Mouse (Mus musculus): ENCODE measurements around the gene Ifrd1. TPM values are rescaled to one million over a fixed set of nuclear protein-coding genes. Genes with fewer than 3 reads are reported as not detected.
"Not testable (repeated sequence)": the region's sequence is repeated elsewhere in the genome, so short reads cannot be mapped to it uniquely, and the experiment has no call there.

Ifrd1 gene
- polyA plus RNA-seq, 1 experiment from 2014 or later: 113 TPM

DNA sequence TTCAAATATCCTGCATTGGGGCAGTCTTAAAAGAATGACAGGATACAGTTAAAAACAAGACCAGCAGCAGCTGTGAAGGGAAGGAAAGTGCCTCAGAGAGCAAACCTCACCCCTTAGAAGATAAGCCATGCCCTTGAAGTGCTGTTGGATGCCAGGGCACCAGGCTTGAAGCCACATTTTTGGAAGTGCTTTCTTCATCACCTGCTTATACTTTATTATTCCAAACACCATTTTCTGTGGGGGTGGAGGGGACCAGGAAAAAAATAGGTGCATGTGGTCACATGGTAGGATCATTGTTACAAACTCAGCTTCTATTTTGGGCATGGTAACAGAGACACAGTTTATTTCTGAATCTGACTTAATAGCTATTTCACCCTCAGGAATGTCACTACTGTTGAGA lies 50.8 kb downstream of the Ifrd1 start:
- Histone ChIP-seq H3K27me3 (replicated peaks; ENCODE audit: control insufficient read depth, insufficient read depth, low read length) (no peaks in the 10 kb centered on the region), H3K9ac (ENCODE audit: low read depth, low read length) (no peak overlapping the region), H3K9me3 (ENCODE audit: control insufficient read depth) (no peaks in the 10 kb centered on the region), H3K4me3 (ENCODE audit: low read depth, low read length) (no peak overlapping the region), H3K27ac (ENCODE audit: low read depth, low read length) (no peak overlapping the region), H3K36me3 (ENCODE audit: control insufficient read depth, insufficient read depth) (peaks cover 10% of the 10 kb centered on the region), H3K4me2 (replicated peaks; ENCODE audit: low read depth) (no peak overlapping the region), H3K4me1 (replicated peaks; ENCODE audit: control insufficient read depth, insufficient read depth, low read length) (no peaks in the 10 kb centered on the region)
- TF ChIP-seq CTCF (IDR thresholded peaks at IDR 0.05; ENCODE audit: low read depth): no peak
- ATAC-seq: no peak

DNA sequence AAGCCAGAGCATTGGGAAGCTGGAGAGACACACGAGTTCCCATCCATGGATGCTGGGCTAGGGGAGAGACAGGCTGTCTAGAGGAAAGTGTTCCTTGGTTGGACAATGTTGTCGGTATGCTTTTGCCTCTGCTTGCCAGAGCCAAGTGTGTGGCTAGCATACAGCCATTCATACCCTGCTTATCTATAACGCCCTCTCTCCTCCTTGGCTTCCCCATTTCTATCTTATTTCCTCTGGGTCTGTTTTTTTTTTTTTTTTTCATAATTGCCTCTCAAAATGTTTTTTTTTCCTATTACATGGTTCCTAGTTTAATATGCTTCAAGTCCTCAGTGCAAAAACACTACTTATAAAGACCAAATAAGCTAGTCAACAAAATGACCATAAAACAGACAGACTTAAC lies 62.8 kb downstream of the Ifrd1 start:
- H3K9me3 ChIP-seq (ENCODE audit: control insufficient read depth): no peaks in the 10 kb centered on the region
- no peak overlapping the region for H3K27ac ChIP-seq (ENCODE audit: low read depth, low read length)
- TF ChIP-seq CTCF (IDR thresholded peaks at IDR 0.05; ENCODE audit: low read depth): no peak
- H3K4me2 ChIP-seq (replicated peaks; ENCODE audit: low read depth): no peak overlapping the region
- ATAC-seq: no peak
- H3K36me3 ChIP-seq (ENCODE audit: control insufficient read depth, insufficient read depth): no peaks in the 10 kb centered on the region
- H3K4me3 ChIP-seq (ENCODE audit: low read depth, low read length): no peak overlapping the region
- no peaks in the 10 kb centered on the region for H3K27me3 ChIP-seq (replicated peaks; ENCODE audit: control insufficient read depth, insufficient read depth, low read length)
- no peaks in the 10 kb centered on the region for H3K4me1 ChIP-seq (replicated peaks; ENCODE audit: control insufficient read depth, insufficient read depth, low read length)
- 92% methylated on average over 3 of the region's 3 CpGs for WGBS
- no peak overlapping the region for H3K9ac ChIP-seq (ENCODE audit: low read depth, low read length)

DNA sequence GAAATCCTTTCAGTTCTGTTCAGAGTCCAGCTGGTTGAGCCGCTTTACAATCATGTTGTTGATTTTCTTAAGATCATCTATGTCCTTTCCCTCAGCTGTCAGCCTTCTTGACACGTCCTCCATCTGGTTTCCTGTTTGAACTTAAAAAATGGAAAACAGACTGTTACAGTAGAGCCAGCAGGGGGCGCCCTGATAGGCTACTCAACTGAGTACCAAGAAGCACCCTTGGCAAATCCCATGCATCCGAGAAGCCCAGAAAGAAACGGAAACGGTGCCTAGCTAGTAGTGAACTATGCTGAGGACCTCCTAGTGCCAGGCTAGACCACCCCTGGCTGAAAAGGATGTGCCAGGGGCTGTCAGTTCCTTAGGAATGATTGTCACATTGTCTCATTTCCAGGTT lies 71.2 kb downstream of the Ifrd1 start:
- peak; percentile 64 for TF ChIP-seq CTCF (IDR thresholded peaks at IDR 0.05; ENCODE audit: low read depth)
- H3K27ac ChIP-seq (ENCODE audit: low read depth, low read length): no peak overlapping the region
- no peak for ATAC-seq
- H3K4me1 ChIP-seq (replicated peaks; ENCODE audit: control insufficient read depth, insufficient read depth, low read length): no peaks in the 10 kb centered on the region
- WGBS: 67% methylated on average over 6 of the region's 6 CpGs
- no peaks in the 10 kb centered on the region for H3K27me3 ChIP-seq (replicated peaks; ENCODE audit: control insufficient read depth, insufficient read depth, low read length)
- H3K9ac ChIP-seq (ENCODE audit: low read depth, low read length): no peak overlapping the region
- H3K36me3 ChIP-seq (ENCODE audit: control insufficient read depth, insufficient read depth): no peaks in the 10 kb centered on the region
- no peaks in the 10 kb centered on the region for H3K9me3 ChIP-seq (ENCODE audit: control insufficient read depth)
- no peak overlapping the region for H3K4me3 ChIP-seq (ENCODE audit: low read depth, low read length)
- no peak overlapping the region for H3K4me2 ChIP-seq (replicated peaks; ENCODE audit: low read depth)

DNA sequence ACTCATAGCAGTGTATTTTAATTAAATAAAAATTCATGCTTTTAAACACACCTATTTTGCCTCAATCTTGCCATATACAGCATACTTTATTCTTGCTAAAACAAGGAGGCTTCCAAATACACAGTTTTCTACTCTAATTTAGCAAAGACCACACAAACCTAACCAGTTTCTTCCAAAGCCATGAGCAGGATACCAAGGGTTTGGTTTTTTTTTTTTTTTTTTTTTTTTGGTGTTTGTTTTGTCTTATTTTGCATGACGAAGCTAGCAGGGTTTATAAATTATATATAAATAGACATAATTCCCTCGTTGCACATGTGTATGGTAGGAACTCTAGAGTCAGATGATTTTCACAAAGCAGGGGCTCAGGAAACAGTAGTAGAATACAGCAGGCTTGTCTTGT lies 72.1 kb downstream of the Ifrd1 start:
- Histone ChIP-seq H3K9me3 (ENCODE audit: control insufficient read depth) (no peaks in the 10 kb centered on the region), H3K4me3 (ENCODE audit: low read depth, low read length) (no peak overlapping the region), H3K36me3 (ENCODE audit: control insufficient read depth, insufficient read depth) (no peaks in the 10 kb centered on the region), H3K27me3 (replicated peaks; ENCODE audit: control insufficient read depth, insufficient read depth, low read length) (no peaks in the 10 kb centered on the region), H3K4me1 (replicated peaks; ENCODE audit: control insufficient read depth, insufficient read depth, low read length) (no peaks in the 10 kb centered on the region), H3K4me2 (replicated peaks; ENCODE audit: low read depth) (no peak overlapping the region), H3K27ac (ENCODE audit: low read depth, low read length) (no peak overlapping the region), H3K9ac (ENCODE audit: low read depth, low read length) (no peak overlapping the region)
- no peak for ATAC-seq
- no peak for TF ChIP-seq CTCF (IDR thresholded peaks at IDR 0.05; ENCODE audit: low read depth)
- WGBS: 64% methylated on average over 2 of the region's 2 CpGs

DNA sequence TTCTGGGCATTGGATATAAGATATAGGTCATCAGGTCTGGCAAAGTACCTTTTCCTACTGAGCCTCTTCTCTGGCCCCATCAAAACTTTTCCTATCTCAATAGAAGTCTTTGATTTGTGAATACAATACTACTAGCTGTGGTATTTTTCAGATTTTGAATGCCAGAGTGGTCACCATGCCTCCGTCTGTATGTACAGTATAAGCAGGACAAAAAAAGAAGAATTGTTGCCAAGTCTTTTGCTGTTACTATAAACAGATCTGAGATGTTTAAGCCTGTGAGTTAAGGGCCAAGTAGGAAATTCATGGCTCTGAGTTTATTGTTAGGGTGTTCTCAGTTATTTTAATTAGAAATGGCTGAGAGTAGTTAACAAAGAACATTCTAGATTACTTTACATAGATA lies 73.1 kb downstream of the Ifrd1 start:
- not testable (repeated sequence) for H3K27me3 ChIP-seq (replicated peaks; ENCODE audit: control insufficient read depth, insufficient read depth, low read length); H3K4me3 ChIP-seq (ENCODE audit: low read depth, low read length); H3K4me2 ChIP-seq (replicated peaks; ENCODE audit: low read depth); H3K36me3 ChIP-seq (ENCODE audit: control insufficient read depth, insufficient read depth); H3K27ac ChIP-seq (ENCODE audit: low read depth, low read length); H3K9ac ChIP-seq (ENCODE audit: low read depth, low read length); H3K4me1 ChIP-seq (replicated peaks; ENCODE audit: control insufficient read depth, insufficient read depth, low read length); ATAC-seq; H3K9me3 ChIP-seq (ENCODE audit: control insufficient read depth)
- 40% methylated on average over 1 of the region's 1 CpGs for WGBS

DNA sequence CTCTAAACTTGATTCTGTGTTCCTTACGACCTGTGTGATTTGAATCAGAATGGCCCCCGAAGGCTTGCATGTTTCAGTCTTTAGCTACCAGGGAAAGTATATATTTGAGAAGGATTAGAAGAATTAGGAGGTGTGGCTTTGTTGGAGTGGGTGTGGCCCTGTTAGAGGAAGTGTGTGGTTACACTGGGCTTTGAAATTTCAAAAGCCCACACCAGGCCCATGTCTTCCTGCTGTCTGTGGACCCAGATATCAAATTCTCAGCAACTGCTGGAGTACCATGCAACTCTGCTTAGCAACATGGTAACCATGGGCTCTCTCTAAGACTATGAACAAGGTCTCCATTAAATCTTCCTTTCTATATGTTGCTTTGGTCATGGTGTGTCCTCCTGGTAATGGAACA lies 76.7 kb downstream of the Ifrd1 start:
- Histone ChIP-seq H3K9ac (ENCODE audit: low read depth, low read length) (no peak overlapping the region), H3K4me1 (replicated peaks; ENCODE audit: control insufficient read depth, insufficient read depth, low read length) (no peaks in the 10 kb centered on the region), H3K36me3 (ENCODE audit: control insufficient read depth, insufficient read depth) (no peaks in the 10 kb centered on the region), H3K27me3 (replicated peaks; ENCODE audit: control insufficient read depth, insufficient read depth, low read length) (no peaks in the 10 kb centered on the region), H3K27ac (ENCODE audit: low read depth, low read length) (no peak overlapping the region), H3K9me3 (ENCODE audit: control insufficient read depth) (no peaks in the 10 kb centered on the region), H3K4me2 (replicated peaks; ENCODE audit: low read depth) (no peak overlapping the region), H3K4me3 (ENCODE audit: low read depth, low read length) (no peak overlapping the region)
- WGBS: 82% methylated on average over 2 of the region's 2 CpGs
- no peak for TF ChIP-seq CTCF (IDR thresholded peaks at IDR 0.05; ENCODE audit: low read depth)
- no peak for ATAC-seq

DNA sequence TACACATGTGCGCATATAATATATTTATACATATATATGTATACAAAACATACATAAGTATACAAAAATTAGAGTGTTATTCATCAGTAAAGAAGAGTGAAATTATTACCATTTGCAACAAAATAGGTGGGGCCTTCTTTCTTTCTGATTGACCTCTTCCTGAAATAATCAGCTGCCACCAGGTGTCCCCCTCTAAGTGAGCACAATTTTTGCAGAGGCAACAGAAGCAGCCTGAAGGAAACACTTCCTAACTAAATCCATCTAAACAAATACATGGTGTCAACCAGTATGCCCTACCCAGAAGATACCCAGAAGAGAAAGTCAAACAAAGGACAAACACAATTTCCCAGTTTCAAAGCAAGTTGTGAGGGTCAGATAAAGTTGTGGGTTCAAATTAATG lies 78.6 kb downstream of the Ifrd1 start:
- no peak overlapping the region for H3K4me3 ChIP-seq (ENCODE audit: low read depth, low read length)
- 98% methylated on average over 1 of the region's 1 CpGs for WGBS
- no peak overlapping the region for H3K9ac ChIP-seq (ENCODE audit: low read depth, low read length)
- H3K9me3 ChIP-seq (ENCODE audit: control insufficient read depth): no peaks in the 10 kb centered on the region
- TF ChIP-seq CTCF (IDR thresholded peaks at IDR 0.05; ENCODE audit: low read depth): 0 out of 2 replicates have a peak, but pooled peaks have one; percentile 9
- H3K27ac ChIP-seq (ENCODE audit: low read depth, low read length): no peak overlapping the region
- no peaks in the 10 kb centered on the region for H3K4me1 ChIP-seq (replicated peaks; ENCODE audit: control insufficient read depth, insufficient read depth, low read length)
- no peaks in the 10 kb centered on the region for H3K27me3 ChIP-seq (replicated peaks; ENCODE audit: control insufficient read depth, insufficient read depth, low read length)
- H3K4me2 ChIP-seq (replicated peaks; ENCODE audit: low read depth): no peak overlapping the region
- ATAC-seq: no peak
- H3K36me3 ChIP-seq (ENCODE audit: control insufficient read depth, insufficient read depth): no peaks in the 10 kb centered on the region
